Mouse (Mus musculus): ENCODE results near the gene Ubxn4.
"Not testable (repeated sequence)": the region's sequence is repeated elsewhere in the genome, so short reads cannot be mapped to it uniquely, and the experiment has no call there.

Ubxn4 gene

DNA sequence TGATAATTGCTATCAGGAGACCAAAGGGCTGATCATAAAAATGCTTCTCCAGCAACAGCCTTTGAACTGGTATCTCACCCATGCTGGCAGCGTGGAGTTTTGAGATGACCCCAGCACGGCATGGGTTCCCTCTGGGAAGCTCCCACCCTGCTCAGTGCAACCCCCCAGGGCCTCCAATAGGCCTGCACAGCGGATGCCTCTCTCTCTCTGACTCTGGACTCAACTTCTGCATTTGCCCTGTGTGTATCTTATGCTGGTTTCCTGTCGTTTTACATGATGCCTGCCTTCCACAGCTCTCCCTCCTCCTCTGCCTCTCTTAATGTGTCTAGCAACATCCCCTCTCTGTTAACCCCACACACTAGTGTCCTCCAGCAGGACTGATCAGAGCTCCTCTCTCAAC is 70.9 kb downstream of the Ubxn4 start:
- DNase-seq (ENCODE audit: low spot score): no peak

DNA sequence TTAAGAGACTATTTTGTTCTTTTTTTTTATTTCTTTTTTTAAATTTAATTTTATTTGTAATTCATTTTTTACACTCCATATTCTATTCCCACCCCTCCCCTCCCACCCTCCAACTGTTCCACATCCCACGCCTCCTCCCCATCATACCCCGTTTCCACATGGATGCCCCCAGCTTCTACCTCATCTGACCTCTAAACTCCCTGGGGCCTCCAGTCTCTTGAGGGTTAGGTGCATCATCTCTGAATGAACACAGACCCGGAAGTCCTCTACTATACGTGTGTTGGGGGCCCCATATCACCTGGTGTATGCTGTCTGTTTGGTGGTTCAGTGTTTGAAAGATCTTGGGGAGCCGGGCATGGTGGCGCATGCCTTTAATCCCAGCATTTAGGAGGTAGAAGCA is 75.5 kb downstream of the Ubxn4 start:
- DNase-seq (ENCODE audit: low spot score): not testable (repeated sequence)

DNA sequence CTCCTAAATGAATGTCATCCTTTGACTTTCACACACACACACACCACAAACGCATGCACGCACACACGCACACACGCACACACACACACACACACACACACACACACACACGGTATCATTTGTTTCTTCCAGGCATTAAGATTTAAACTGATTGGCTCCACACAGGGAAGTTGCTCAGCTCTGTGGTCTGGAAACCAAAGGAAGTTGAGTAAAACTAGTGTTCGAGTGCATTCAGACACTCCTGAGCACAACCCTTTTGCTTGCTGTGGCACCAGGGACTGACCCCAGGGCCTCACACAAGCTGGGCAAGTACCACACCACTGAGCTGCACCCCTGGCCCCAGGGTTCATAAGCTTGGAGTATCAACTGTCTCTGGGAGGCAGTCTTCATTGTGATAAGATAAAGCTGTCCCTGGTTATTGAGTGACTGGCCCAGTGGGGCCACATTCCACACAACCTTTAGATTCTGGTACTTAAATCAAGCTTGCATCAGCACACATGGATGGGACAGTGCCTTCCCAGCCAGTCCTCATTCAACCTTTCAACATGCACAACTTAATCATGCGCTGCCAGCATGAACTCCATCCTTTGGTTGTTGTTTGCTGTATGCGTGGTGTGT is 79.4 kb downstream of the Ubxn4 start:
- no peak for DNase-seq (ENCODE audit: low spot score)

DNA sequence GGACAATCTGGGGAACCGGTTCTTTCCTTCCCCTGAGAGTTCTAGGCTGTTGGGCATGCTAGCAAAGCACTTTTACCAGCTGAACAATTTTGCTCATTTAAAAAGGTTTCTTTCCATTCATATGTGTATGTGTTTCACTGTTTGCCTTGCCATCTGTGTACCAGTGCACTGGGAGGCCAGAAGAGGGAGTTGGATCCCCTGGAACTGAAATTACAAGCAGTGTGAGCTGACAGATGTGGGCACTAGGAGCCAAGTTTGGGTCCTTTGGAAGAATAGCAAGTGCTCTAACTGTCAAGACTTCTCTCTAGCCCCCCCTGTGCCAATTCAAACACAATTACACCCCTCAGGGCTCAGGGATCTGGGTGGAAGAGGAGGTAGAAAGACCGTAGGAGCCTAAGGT is 81.0 kb downstream of the Ubxn4 start:
- no peak for DNase-seq (ENCODE audit: low spot score)

DNA sequence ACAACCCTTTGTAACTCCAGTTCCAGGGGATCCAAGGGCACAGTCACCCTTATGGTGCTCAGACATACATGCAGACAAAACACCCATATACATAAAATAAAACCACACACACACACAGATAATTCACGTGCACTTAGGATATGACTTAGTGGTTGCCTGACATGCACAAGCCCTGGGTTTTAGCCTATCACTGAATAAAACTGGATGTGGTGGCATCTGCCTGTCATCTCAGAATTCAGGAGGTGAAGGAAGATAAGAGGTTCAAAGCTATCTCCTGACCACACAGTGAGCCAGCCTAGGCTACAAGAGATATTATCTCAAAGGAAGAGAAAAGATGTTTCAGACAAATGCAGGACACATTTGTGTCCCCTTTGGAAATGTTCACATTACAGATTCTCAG is 83.4 kb downstream of the Ubxn4 start:
- DNase-seq (ENCODE audit: low spot score): no peak

DNA sequence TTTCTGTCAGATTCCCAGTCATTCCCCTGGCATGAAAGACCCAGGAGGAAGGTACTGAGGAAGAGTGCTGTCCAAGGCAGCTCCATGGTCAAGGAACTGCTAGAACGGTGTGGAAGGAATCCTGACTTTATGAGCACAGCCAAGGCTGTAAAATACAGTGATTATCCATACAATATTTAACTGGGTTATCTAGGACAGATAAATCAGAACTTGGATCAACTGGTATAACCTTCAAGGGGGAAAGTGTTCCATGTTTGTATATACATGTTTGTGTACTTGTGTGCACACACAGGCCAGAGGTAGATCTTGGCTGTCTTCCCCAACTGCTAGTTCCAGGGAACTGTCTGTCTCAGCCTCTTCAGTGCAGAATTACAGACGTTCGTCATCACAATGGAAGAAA is 84.5 kb downstream of the Ubxn4 start, which contains the start of gene Lct:
Lct (minus strand) TSS at position 101 of the 400 bp plus-strand sequence.
- no peak for DNase-seq (ENCODE audit: low spot score)

All from ovary, postnatal 10 days (tissue).